Mouse (Mus musculus) megakaryocyte, embryonic 14.5 days (primary cell): ENCODE measurements around the gene Fgf2.

Experiments
- FLI1 ChIP-seq: IDR thresholded peaks from 2 replicates; pipeline ENCODE4 v1.6.1; 2012; ENCODE audit warnings: low read length, inconsistent platforms, mixed read lengths
- GATA1 ChIP-seq: IDR thresholded peaks from 3 replicates; pipeline ENCODE4 v1.6.1; 2012; ENCODE audit warnings: mixed read lengths, low read length, inconsistent platforms, borderline replicate concordance

DNA sequence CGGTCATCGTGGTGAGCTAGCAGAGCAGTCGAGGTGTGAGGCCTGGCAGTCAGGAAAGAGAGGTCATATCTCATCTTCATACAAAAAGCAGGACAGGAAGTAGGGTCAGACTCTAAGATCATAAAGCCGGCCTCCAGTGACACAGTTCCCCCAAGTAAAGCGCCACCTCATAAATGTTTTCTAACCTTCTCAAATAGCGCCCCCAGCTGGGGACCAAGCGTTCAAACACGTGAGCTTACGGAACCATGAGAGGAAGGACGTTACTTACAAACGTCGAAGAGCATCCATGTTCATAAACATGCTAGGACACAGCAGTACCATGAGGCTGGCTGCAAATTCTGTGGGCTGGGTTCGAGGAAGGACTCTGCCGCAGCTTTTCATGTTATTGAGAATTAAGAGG lies 31.1 kb downstream of the Fgf2 start:
- no peak for TF ChIP-seq GATA1
- no peak for TF ChIP-seq FLI1
